Comparison of ENCODE assay signal across 24 mouse cellular contexts in genomic region chr16:70929651-70930050, GRCm38 (mm10).
DNase-seq lines count a peak whose midpoint lies in the region; ATAC-seq and TF ChIP-seq lines count a peak whose summit lies in the region.
"Had no signal": no experiment of that assay in that cellular context is flagged by ENCODE, and none has a peak within 500 bp of the region (broad histone marks: within the 10 kb centered on the region; RNA-seq: fewer than 3 reads in every experiment).

No protein-coding gene starts in this region.

- no peak for TF ChIP-seq CTCF in MEL (IDR thresholded peaks at IDR 0.05 in 2 of 3, conservative IDR thresholded peaks at IDR 0.05 in 1 of 3; ENCODE audit: control insufficient read depth in 1 of 3, insufficient read depth in 1 of 3, low read depth in 2 of 3, low read length in 3 of 3, poor library complexity in 1 of 3, severe bottlenecking in 1 of 3)
- no peak for TF ChIP-seq CTCF in brain, embryonic 14.5 days (IDR thresholded peaks at IDR 0.05; ENCODE audit: borderline replicate concordance, extremely low read depth, insufficient read depth, insufficient read length)

- H3K4me1 ChIP-seq in embryonic facial prominence, embryonic 14.5 days (ENCODE audit: control insufficient read depth, insufficient read depth, low read length): no peaks in the 10 kb centered on the region
- no peaks in the 10 kb centered on the region for H3K4me1 ChIP-seq in embryonic facial prominence, embryonic 10.5 days
- no peaks in the 10 kb centered on the region for H3K4me1 ChIP-seq in hindbrain, embryonic 16.5 days (ENCODE audit: control insufficient read depth, insufficient read depth, low read depth, low read length)
- no peaks in the 10 kb centered on the region for H3K4me1 ChIP-seq in hindbrain, embryonic 12.5 days
- no peaks in the 10 kb centered on the region; a peak in 1 of 4 replicates for H3K4me1 ChIP-seq in MEL (ENCODE audit: control insufficient read depth in 1 of 2, insufficient read depth in 2 of 2, low read length in 2 of 2)

- no peak overlapping the region for H3K4me2 ChIP-seq in embryonic facial prominence, embryonic 14.5 days (ENCODE audit: low read depth, low read length)
- H3K4me2 ChIP-seq in hindbrain, embryonic 16.5 days (ENCODE audit: low read length): no peak overlapping the region
- no peak overlapping the region for H3K4me2 ChIP-seq in hindbrain, embryonic 12.5 days (replicated peaks)

- TF ChIP-seq POLR2A in MEL (IDR thresholded peaks at IDR 0.05; ENCODE audit: control insufficient read depth in 1 of 2, insufficient read depth in 1 of 2, low read depth in 1 of 2, low read length in 2 of 2, poor library complexity in 1 of 2): no peak
- TF ChIP-seq POLR2A in brain, embryonic 14.5 days (IDR thresholded peaks at IDR 0.05; ENCODE audit: borderline replicate concordance, extremely low read depth, insufficient read depth, insufficient read length, poor library complexity, severe bottlenecking): no peak

- no peak overlapping the region for H3K9ac ChIP-seq in embryonic facial prominence, embryonic 14.5 days (ENCODE audit: low read depth, low read length)
- no peak overlapping the region for H3K9ac ChIP-seq in hindbrain, embryonic 16.5 days (ENCODE audit: low read depth, low read length)
- no peak overlapping the region for H3K9ac ChIP-seq in hindbrain, embryonic 12.5 days
- no peak overlapping the region for H3K9ac ChIP-seq in MEL (ENCODE audit: control insufficient read depth, low read depth, low read length, poor library complexity, severe bottlenecking)

- no peak overlapping the region for H3K27ac ChIP-seq in embryonic facial prominence, embryonic 14.5 days (replicated peaks; ENCODE audit: low read depth, low read length)
- H3K27ac ChIP-seq in embryonic facial prominence, embryonic 10.5 days (replicated peaks): no peak overlapping the region
- no peak overlapping the region for H3K27ac ChIP-seq in hindbrain, embryonic 16.5 days (ENCODE audit: low read depth, low read length)
- no peak overlapping the region for H3K27ac ChIP-seq in hindbrain, embryonic 12.5 days
- H3K27ac ChIP-seq in MEL (ENCODE audit: control insufficient read depth, low read depth, low read length): no peak overlapping the region

- no peaks in the 10 kb centered on the region for H3K79me2 ChIP-seq in MEL (ENCODE audit: control insufficient read depth, insufficient read depth, low read length, poor library complexity)

- no peaks in the 10 kb centered on the region for H3K36me3 ChIP-seq in embryonic facial prominence, embryonic 14.5 days (ENCODE audit: control insufficient read depth, insufficient read depth, low read length)
- no peaks in the 10 kb centered on the region for H3K36me3 ChIP-seq in embryonic facial prominence, embryonic 10.5 days (replicated peaks)
- H3K36me3 ChIP-seq in hindbrain, embryonic 16.5 days (ENCODE audit: control insufficient read depth, insufficient read depth, low read length): no peaks in the 10 kb centered on the region
- no peaks in the 10 kb centered on the region for H3K36me3 ChIP-seq in hindbrain, embryonic 12.5 days
- peaks cover 0 to 2% of the 10 kb centered on the region in 2 experiments; a peak in 1 of 4 replicates for H3K36me3 ChIP-seq in MEL (ENCODE audit: control insufficient read depth in 1 of 2, insufficient read depth in 2 of 2, low read length in 2 of 2)
- H3K36me3 ChIP-seq: G1E had no signal

- peak; percentile 53; the same call in 1 of the 2 replicates for ATAC-seq in embryonic facial prominence, embryonic 14.5 days (ENCODE audit: low read depth)
- ATAC-seq in hindbrain, embryonic 16.5 days: peak; percentile 37; the same call in 1 of the 2 replicates
- ATAC-seq in hindbrain, embryonic 12.5 days (ENCODE audit: low FRiP score): no peak
- ATAC-seq: activated CD4-positive, CD25-positive, alpha-beta regulatory T cell, adult 4 months; CD4-positive, CD25-positive, alpha-beta regulatory T cell, adult 4 months; Patski had no signal

- peak in 1 of 2 experiments; percentile 57; a peak in 1 of 4 replicates for TF ChIP-seq EP300 in MEL (IDR thresholded peaks at IDR 0.05; ENCODE audit: low read depth in 1 of 2, low read length in 2 of 2)

- DNase-seq in embryonic facial prominence, embryonic 14.5 days (ENCODE audit: low spot score): no peak
- DNase-seq in embryonic facial prominence, embryonic 10.5 days (ENCODE audit: low spot score): no peak
- DNase-seq in MEL (ENCODE audit: low read depth, low spot score): peak; percentile 4
- DNase-seq in brain, embryonic 14.5 days (ENCODE audit: low read depth): peak; percentile 15
- no peak for DNase-seq in adrenal gland, postnatal 14 days
- no peak for DNase-seq in urinary bladder, postnatal 25 days (ENCODE audit: low spot score)
- DNase-seq: adrenal gland, adult 2 months; adrenal gland, adult 8-10 months; adrenal gland, postnatal 10 days; adrenal gland, postnatal 25 days; adrenal gland, postnatal 36 days; B cell, adult 2 months; cerebellum, adult 11 months; cerebellum, adult 11-12 months; cerebellum, adult 18-20 months; cerebellum, adult 2 months; cerebellum, adult 8-10 months had no signal

- 48% methylated on average over 1 of the region's 1 CpGs for WGBS in embryonic facial prominence, embryonic 14.5 days
- 65% methylated on average over 1 of the region's 1 CpGs for WGBS in embryonic facial prominence, embryonic 10.5 days
- WGBS in hindbrain, embryonic 16.5 days: 48% methylated on average over 1 of the region's 1 CpGs
- 63% methylated on average over 1 of the region's 1 CpGs for WGBS in hindbrain, embryonic 12.5 days

- H3K4me3 ChIP-seq in embryonic facial prominence, embryonic 14.5 days (ENCODE audit: low read depth, low read length): no peak overlapping the region
- H3K4me3 ChIP-seq in embryonic facial prominence, embryonic 10.5 days: no peak overlapping the region
- no peak overlapping the region for H3K4me3 ChIP-seq in hindbrain, embryonic 16.5 days (ENCODE audit: low read length)
- H3K4me3 ChIP-seq in hindbrain, embryonic 12.5 days: no peak overlapping the region
- no peak overlapping the region for H3K4me3 ChIP-seq in MEL (ENCODE audit: control insufficient read depth in 1 of 2, insufficient read depth in 1 of 2, low read depth in 2 of 2, low read length in 2 of 2)

- TF ChIP-seq RAD21 in MEL (IDR thresholded peaks at IDR 0.05; ENCODE audit: low read depth, low read length): no peak

- H3K9me3 ChIP-seq in embryonic facial prominence, embryonic 14.5 days (ENCODE audit: control insufficient read depth, low read length): no peaks in the 10 kb centered on the region
- no peaks in the 10 kb centered on the region for H3K9me3 ChIP-seq in embryonic facial prominence, embryonic 10.5 days
- H3K9me3 ChIP-seq in hindbrain, embryonic 16.5 days (ENCODE audit: control insufficient read depth, low read length): no peaks in the 10 kb centered on the region
- H3K9me3 ChIP-seq in hindbrain, embryonic 12.5 days (replicated peaks): no peaks in the 10 kb centered on the region
- no peaks in the 10 kb centered on the region for H3K9me3 ChIP-seq in MEL (replicated peaks; ENCODE audit: insufficient read depth, low read length)

- no peaks in the 10 kb centered on the region for H3K27me3 ChIP-seq in embryonic facial prominence, embryonic 14.5 days (replicated peaks; ENCODE audit: control insufficient read depth, insufficient read depth, low read length)
- no peaks in the 10 kb centered on the region for H3K27me3 ChIP-seq in embryonic facial prominence, embryonic 10.5 days (replicated peaks; ENCODE audit: low read depth, poor library complexity, severe bottlenecking)
- H3K27me3 ChIP-seq in hindbrain, embryonic 16.5 days (replicated peaks; ENCODE audit: control insufficient read depth, insufficient read depth, low read length): no peaks in the 10 kb centered on the region
- H3K27me3 ChIP-seq in hindbrain, embryonic 12.5 days: no peaks in the 10 kb centered on the region
- H3K27me3 ChIP-seq in MEL (ENCODE audit: control insufficient read depth in 1 of 2, insufficient read depth in 2 of 2, low read length in 2 of 2): no peaks in the 10 kb centered on the region
- H3K27me3 ChIP-seq: CH12.LX, Patski had no signal

TF ChIP-seq in MEL, 35 proteins besides CTCF, POLR2A, EP300 and RAD21 (continues in another document):
- TF ChIP-seq MAFK (IDR thresholded peaks at IDR 0.05; ENCODE audit: borderline replicate concordance, low read depth, low read length) (no peak), USF2 (IDR thresholded peaks at IDR 0.05; ENCODE audit: borderline replicate concordance in 1 of 2, insufficient read depth in 1 of 2, low read depth in 1 of 2, low read length in 2 of 2) (no peak), SMC3 (IDR thresholded peaks at IDR 0.05; ENCODE audit: low read depth, low read length) (no peak), MAX (IDR thresholded peaks at IDR 0.05; ENCODE audit: low read length) (no peak), ZC3H11A (IDR thresholded peaks at IDR 0.05; ENCODE audit: low read depth, low read length) (no peak), POLR2AphosphoS5 (IDR thresholded peaks at IDR 0.05; ENCODE audit: borderline replicate concordance, low read depth, low read length) (no peak), ZNF384 (IDR thresholded peaks at IDR 0.05; ENCODE audit: low read depth, low read length) (peak; percentile 54), MYB (IDR thresholded peaks at IDR 0.05; ENCODE audit: low read depth, low read length) (no peak), NELFE (IDR thresholded peaks at IDR 0.05; ENCODE audit: low read depth, low read length) (no peak), ELF1 (IDR thresholded peaks at IDR 0.05; ENCODE audit: low read depth, low read length) (no peak), GATA1 (IDR thresholded peaks at IDR 0.05; ENCODE audit: low read depth, low read length) (no peak), USF1 (IDR thresholded peaks at IDR 0.05; ENCODE audit: low read depth, low read length) (no peak), TAL1 (IDR thresholded peaks at IDR 0.05; ENCODE audit: low read length) (no peak), MEF2A (IDR thresholded peaks at IDR 0.05; ENCODE audit: extremely low read depth, insufficient replicate concordance, low read depth, low read length, poor library complexity, severe bottlenecking) (no peak), TCF12 (IDR thresholded peaks at IDR 0.05; ENCODE audit: low read depth, low read length) (peak; percentile 68; the same call in 1 of the 2 replicates), RCOR1 (IDR thresholded peaks at IDR 0.05; ENCODE audit: low read depth, low read length) (peak; percentile 52; the same call in 1 of the 2 replicates), CHD2 (IDR thresholded peaks at IDR 0.05; ENCODE audit: low read length) (no peak), GABPA (IDR thresholded peaks at IDR 0.05; ENCODE audit: low read depth, low read length) (no peak), MAZ (IDR thresholded peaks at IDR 0.05; ENCODE audit: low read depth, low read length) (no peak), ETS1 (IDR thresholded peaks at IDR 0.05; ENCODE audit: low read depth, low read length) (no peak), UBTF (IDR thresholded peaks at IDR 0.05; ENCODE audit: borderline replicate concordance, insufficient read depth, low read depth, low read length) (no peak), SIN3A (IDR thresholded peaks at IDR 0.05; ENCODE audit: low read length) (no peak), NRF1 (IDR thresholded peaks at IDR 0.05; ENCODE audit: insufficient read depth, low read depth, low read length, poor library complexity, severe bottlenecking) (no peak)

Comparison
In these comparisons a context has a peak if more than half of its experiments do, and no peak if none do; other contexts are left out.
1. DNase-seq: peak in MEL (single experiment) and brain, embryonic 14.5 days (single experiment); none in embryonic facial prominence, embryonic 14.5 days (single experiment), embryonic facial prominence, embryonic 10.5 days (single experiment), adrenal gland, postnatal 14 days (single experiment) and urinary bladder, postnatal 25 days (single experiment).